Mouse (Mus musculus): Measurements from ENCODE around the gene Kidins220.

- TF ChIP-seq CTCF (IDR thresholded peaks at IDR 0.05; ENCODE audit: borderline replicate concordance, control insufficient read depth, extremely low read depth, insufficient read depth, low read length, poor library complexity) (no peak), POLR2A (IDR thresholded peaks at IDR 0.05; ENCODE audit: control insufficient read depth, extremely low read depth, insufficient read depth, low read length, poor library complexity) (no peak)
Observed at GRCm38 (mm10) chr12:25037681-25038472, 63.2 kb downstream of the Kidins220 start.

All from thymus, adult 2 months (tissue).